Mouse (Mus musculus) spleen, adult 18-20 months (tissue): ENCODE data around the gene Itpr2.
A peak's percentile ranks its signal among the peaks of the same experiment; 100 is the strongest.

Experiments
- DNase-seq, 2 experiments: peaks; one replicate each; pipeline ENCODE4 v3.0.0; 2022; ENCODE audit warnings: mixed read lengths in 2 of 2

Itpr2 gene

GRCm38 (mm10) chr6:146211233-146211632 lies 290.8 kb downstream of the Itpr2 start:
- no peak for DNase-seq

- DNase-seq, result peak in 1 of 2 experiments; percentile 22
These were observed 293.0 kb downstream of the Itpr2 start for GRCm38 (mm10) chr6:146208983-146209382.

- DNase-seq, result peak in 1 of 2 experiments; percentile 15
These were observed 294.6 kb downstream of the Itpr2 start for GRCm38 (mm10) chr6:146207204-146207959.

GRCm38 (mm10) chr6:146205136-146205535 lies 296.9 kb downstream of the Itpr2 start:
- DNase-seq, result no peak

DNA sequence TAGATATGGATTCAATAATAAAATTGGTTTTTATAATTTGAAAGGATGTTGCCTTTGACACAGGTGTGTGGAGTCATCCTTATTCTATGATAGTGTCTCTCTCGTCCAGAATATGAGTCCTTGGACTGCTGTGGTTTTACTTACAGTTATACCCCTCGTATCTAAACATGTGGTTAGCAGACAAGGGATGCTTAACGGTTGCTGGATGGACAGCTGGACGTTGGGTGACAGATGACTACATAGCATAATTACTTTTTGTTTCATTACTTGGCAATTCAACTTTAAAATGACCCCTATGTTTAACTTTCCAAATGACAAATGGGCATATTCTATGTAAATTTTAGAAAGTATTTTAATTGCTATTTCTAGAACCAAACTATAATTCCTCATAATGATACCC lies 297.6 kb downstream of the Itpr2 start:
- no peak for DNase-seq

DNA sequence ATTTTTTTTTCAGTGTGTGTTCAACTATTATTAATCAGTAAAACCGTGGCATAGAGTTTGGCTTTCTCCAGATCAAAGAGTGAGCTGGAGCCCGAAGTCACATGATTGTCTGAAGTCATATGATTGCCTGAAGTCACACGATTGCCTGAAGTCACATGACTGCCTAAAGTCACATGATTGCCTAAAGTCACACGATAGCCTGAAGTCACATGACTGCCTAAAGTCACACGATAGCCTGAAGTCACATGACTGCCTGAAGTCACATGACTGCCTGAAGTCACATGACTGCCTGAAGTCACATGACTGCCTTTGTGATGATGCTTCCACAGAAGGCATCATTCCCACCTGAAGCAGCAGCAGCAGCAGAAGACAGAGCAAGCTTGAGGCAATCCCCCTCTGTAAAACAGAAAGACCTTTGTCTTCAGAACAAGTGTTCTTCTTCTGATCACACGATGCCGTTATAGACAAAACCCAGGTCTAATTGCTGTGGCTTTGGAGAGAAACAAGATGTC lies 304.1 kb downstream of the Itpr2 start:
- DNase-seq, result no peak

GRCm38 (mm10) chr6:146196701-146197100 lies 305.3 kb downstream of the Itpr2 start:
- DNase-seq, result no peak

- DNase-seq, result no peak
These were observed 306.1 kb downstream of the Itpr2 start for GRCm38 (mm10) chr6:146195854-146196457.

- DNase-seq, result no peak
These were observed 310.1 kb downstream of the Itpr2 start for GRCm38 (mm10) chr6:146191931-146192330.

GRCm38 (mm10) chr6:146190006-146190405 lies 312.0 kb downstream of the Itpr2 start:
- DNase-seq, result no peak

DNA sequence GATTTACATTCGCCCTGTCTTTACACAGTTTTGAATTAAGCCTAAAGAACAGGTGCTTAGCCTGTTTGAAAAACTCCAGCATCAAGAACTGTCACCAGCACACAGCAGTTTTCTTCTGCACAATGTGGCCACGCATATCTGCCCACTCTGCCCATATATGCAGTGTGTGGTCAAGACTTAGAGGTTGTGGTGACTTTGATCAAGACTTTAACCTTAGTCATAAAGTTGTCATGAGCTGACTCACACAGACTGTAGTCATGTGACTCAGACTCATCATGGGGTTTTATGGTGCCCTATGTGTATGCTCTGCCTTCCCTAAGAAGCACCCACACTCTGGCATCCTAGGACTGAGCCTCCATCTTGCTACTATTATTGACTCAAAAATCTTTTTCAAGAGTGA lies 316.5 kb downstream of the Itpr2 start:
- DNase-seq, result no peak

GRCm38 (mm10) chr6:146184771-146185170 lies 317.3 kb downstream of the Itpr2 start:
- DNase-seq, result no peak

DNA sequence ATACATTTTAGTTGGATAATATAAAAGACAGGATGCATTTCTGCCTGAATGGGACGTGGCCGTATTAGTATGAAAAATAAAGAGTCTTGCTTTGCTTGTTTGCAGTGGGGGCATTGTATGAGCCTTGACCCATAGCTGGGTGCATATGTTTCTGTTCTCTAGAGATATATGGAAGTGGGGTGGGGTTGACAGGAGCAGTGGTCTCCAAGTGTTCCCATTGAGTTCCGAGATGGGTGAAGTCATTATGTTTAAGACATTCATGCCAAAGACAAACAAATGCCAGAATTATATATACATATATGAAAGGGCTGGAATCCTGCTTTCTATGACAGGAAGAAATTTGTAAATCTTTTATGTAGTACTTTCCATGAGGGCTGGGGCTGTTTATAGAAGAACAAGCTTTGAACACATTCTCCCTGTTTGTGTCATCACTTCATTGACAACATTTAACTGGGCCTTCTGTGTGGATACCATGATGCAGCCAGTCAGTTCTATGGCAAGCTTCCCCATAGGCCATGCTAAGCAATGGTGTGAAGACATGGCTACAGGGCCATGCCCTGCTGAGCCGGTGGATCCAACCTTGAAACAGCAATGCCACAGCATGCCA lies 327.3 kb downstream of the Itpr2 start:
- DNase-seq, result no peak

- peak in 1 of 2 experiments; percentile 24 for DNase-seq
These were observed 331.4 kb downstream of the Itpr2 start for GRCm38 (mm10) chr6:146170603-146171051.

DNA sequence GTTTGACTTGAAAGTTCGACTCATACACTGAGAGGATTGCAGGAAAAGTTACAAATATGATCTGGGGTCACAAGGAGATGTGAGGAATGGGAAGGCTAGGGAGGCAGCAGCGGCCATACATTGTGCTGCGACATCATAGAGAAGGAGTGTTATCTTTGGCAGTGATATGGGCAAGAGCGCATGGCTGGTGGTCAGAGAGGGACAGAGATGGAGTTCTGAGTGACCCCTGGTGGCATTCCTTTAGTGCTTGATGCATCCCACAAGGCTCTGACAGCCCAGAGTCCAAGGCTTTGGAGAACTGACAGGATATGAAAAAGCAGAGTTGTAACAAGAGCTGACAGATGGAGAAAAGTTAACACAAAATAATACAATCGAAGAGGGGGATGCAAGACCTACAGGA lies 334.8 kb downstream of the Itpr2 start:
- DNase-seq, result no peak

DNA sequence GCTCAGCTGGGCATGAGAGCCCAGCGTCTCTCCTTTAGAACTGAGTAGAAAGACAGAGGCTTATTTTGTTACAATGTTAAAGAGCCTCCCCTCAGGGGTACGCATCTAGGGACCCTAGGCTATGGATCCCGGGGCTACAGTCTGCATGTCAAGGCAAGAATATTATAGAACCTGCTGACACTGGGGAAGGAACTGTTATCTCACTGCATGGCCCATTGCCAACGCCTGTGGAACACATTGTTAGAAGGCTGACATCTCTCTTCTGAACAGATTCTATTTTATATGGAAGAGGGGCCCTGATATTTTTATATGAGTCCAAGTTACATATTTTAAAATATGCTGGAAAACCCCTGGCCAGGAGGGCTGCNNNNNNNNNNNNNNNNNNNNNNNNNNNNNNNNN lies 342.4 kb downstream of the Itpr2 start:
- no peak for DNase-seq

- DNase-seq, result no peak
These were observed 343.3 kb downstream of the Itpr2 start for GRCm38 (mm10) chr6:146158717-146159116.

DNA sequence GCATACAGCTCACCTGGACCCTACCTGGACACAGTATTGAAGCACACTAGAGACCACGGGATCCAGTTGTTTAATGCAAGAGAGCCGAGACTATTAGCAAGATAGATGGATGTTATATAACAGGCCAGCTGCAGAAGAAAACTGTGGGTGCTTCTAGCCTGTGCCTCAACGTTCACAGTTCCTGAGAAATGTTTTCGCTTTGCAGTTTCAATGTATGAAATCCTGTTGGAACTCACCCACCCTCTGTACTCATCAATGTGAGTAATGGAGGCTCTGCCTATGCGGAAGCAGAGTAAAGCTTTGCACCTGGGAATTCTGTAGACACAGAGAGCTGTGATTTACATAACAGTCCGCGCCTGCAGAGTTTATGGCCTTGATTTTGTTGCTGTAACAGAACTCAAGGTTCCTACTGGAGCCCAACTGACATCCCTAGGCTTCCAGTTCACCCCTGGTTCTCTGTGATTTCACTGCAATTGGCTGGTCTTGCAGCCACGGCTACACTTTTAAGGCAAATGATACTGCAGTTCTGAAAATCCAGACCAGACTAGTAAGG lies 344.0 kb downstream of the Itpr2 start:
- DNase-seq, result no peak

- no peak for DNase-seq
These were observed 344.9 kb downstream of the Itpr2 start for GRCm38 (mm10) chr6:146157099-146157498.

DNA sequence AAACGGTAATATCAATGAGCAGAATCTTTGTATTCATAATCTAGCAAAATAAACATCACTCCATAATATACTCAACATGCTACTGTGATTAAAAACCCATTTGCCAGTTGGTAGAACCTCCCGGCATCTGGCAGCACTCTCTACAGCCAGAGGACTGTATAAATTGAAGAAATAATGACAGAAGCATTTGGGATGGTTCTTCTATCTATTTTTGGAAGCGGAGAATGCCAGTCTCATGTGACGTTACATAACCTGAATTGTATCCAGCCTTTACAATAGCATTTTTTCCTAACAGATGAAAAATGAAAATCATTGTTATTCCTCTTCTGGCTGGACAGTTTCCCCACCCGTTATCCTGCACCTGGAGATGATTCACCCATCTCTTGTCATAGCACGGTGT lies 345.5 kb downstream of the Itpr2 start:
- no peak for DNase-seq

DNA sequence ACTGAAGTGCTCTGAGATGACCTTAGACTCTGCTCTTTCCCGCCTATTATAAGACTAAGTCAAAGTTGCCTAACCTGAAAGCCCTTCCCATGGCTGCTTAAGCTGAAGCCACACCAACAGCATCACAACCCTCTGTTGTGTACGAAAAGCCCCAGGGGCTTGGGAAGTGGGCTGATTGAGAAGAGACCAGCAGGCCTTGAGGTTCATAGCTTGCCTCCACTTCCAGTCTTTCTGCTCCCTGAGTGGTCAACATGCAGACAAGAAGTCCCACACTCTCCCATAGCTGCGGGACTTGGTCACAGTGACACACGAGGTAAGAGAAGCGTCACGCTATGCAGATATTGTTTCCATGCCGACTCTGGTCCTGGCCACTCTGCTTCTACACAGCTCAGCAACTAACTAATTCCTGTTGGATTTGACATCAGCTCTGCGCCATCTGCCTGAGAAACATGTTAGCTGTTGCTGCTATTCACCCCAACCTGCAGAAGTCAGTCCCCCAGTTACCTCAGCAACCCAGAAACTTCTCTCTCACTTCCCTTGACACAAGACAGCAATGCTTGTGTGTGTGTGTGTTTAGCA lies 346.8 kb downstream of the Itpr2 start:
- DNase-seq, result no peak

DNA sequence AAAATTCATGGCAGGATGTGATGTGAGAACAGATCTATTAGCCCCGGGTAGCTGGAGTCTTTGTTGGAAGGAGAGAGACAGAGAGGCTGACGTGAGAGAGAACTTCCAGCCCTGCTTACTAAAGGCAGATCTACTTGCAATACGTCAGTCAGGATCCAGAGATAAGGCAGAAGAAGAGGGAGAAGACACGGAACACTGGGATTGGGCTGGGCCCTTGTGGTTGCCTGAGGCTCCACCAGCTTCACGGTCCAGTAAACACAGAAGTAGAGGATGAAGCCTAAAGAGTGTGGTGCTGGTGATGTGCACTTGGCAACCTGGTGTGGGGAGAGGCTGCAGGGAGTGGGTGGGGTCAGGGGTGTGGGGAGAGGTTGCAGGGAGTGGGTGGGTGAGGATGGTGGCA lies 349.2 kb downstream of the Itpr2 start:
- no peak for DNase-seq

GRCm38 (mm10) chr6:146140966-146141585 lies 360.9 kb downstream of the Itpr2 start:
- no peak for DNase-seq
